Mouse (Mus musculus) T-helper 17 cell (primary cell): ENCODE results near the gene Foxn1.

Experiments
- in situ Hi-C, 2 experiments: fragments of 300-600 bp; cut with MboI, MseI; formaldehyde crosslinking; loops; 1 replicate in 1 of 2; 2 replicates in 1 of 2; pipeline ENCODE4 v1.15.1; 2025; ENCODE audit warnings: high pct_unique_total_duplicates in 2 of 2

Gene Foxn1

GRCm38 (mm10) chr11:78358330-78359007 is 27.9 kb downstream of the Foxn1 start:
- in situ Hi-C loops: no loop called here

- in situ Hi-C loops: no loop called here
Measured at GRCm38 (mm10) chr11:78355471-78356238, 30.7 kb downstream of the Foxn1 start.

GRCm38 (mm10) chr11:78354905-78355304 is 31.5 kb downstream of the Foxn1 start:
- in situ Hi-C loops: no loop called here

GRCm38 (mm10) chr11:78353081-78353480 is 33.3 kb downstream of the Foxn1 start:
- in situ Hi-C loops: no loop called here

GRCm38 (mm10) chr11:78349441-78350358 is 36.7 kb downstream of the Foxn1 start:
- in situ Hi-C loops: no loop called here

GRCm38 (mm10) chr11:78348474-78348873 is 37.9 kb downstream of the Foxn1 start:
- in situ Hi-C loops: no loop called here

GRCm38 (mm10) chr11:78347908-78348307 is 38.5 kb downstream of the Foxn1 start:
- in situ Hi-C loops: no loop called here

GRCm38 (mm10) chr11:78347070-78347754 is 39.1 kb downstream of the Foxn1 start:
- in situ Hi-C loops: no loop called here

- in situ Hi-C loops: no loop called here
Measured at GRCm38 (mm10) chr11:78346326-78347069, 39.9 kb downstream of the Foxn1 start.

GRCm38 (mm10) chr11:78345801-78346200 is 40.6 kb downstream of the Foxn1 start:
- in situ Hi-C loops: no loop called here

- in situ Hi-C loops: no loop called here
Measured at GRCm38 (mm10) chr11:78344890-78345715, 41.3 kb downstream of the Foxn1 start.

GRCm38 (mm10) chr11:78344328-78344889 is 41.9 kb downstream of the Foxn1 start:
- in situ Hi-C loops: no loop called here

GRCm38 (mm10) chr11:78343381-78344327 is 42.7 kb downstream of the Foxn1 start, which contains the start of gene Unc119:
Gene Unc119 (plus strand): TSS chr11:78343482.
- in situ Hi-C loops: no loop called here

- in situ Hi-C loops: no loop called here
Measured at GRCm38 (mm10) chr11:78341702-78342101, 44.7 kb downstream of the Foxn1 start.

- in situ Hi-C loops: no loop called here
Measured at GRCm38 (mm10) chr11:78337040-78337439, 49.3 kb downstream of the Foxn1 start.

GRCm38 (mm10) chr11:78333992-78334391 is 52.4 kb downstream of the Foxn1 start:
- in situ Hi-C loops: no loop called here

GRCm38 (mm10) chr11:78332676-78333075 is 53.7 kb downstream of the Foxn1 start:
- in situ Hi-C loops: no loop called here

GRCm38 (mm10) chr11:78328512-78329056 is 57.8 kb downstream of the Foxn1 start:
- in situ Hi-C loops: no loop called here
